Mouse (Mus musculus) kidney, embryonic 14.5 days (tissue): Measurements from ENCODE around the gene Hsf4. TPM values are rescaled to one million over a fixed set of nuclear protein-coding genes. Genes with fewer than 3 reads are reported as not detected.

Experiments used
- ATAC-seq: fragments of 200-750 bp; cut with Nextera tagmentation; 2 replicates; pipeline ENCODE4 v1.8.0; 2017; ENCODE audit warnings: moderate number of reproducible peaks, mild to moderate bottlenecking, moderate TSS enrichment, moderate library complexity; ENCODE audit not compliant: low FRiP score, low TSS enrichment
- H3K27ac ChIP-seq: fragments of 300-500 bp; sonication (generic); 2 replicates; pipeline ENCODE4 v1.5.1; 2014; ENCODE audit warnings: low read depth, mild to moderate bottlenecking, low read length, moderate library complexity, mixed read lengths
- H3K27me3 ChIP-seq: fragments of 300-500 bp; sonication (generic); 2 replicates; pipeline ENCODE4 v1.6.1; 2014; ENCODE audit warnings: mild to moderate bottlenecking, low read length; ENCODE audit not compliant: control insufficient read depth, insufficient read depth
- H3K36me3 ChIP-seq: fragments of 300-500 bp; sonication (generic); 2 replicates; pipeline ENCODE4 v1.6.1; 2014; ENCODE audit warnings: low read length, mixed read lengths; ENCODE audit not compliant: control insufficient read depth, insufficient read depth
- H3K4me1 ChIP-seq: fragments of 300-500 bp; sonication (generic); 2 replicates; pipeline ENCODE4 v1.6.1; 2014; ENCODE audit warnings: low read length, mixed read lengths; ENCODE audit not compliant: control insufficient read depth, insufficient read depth
- H3K4me2 ChIP-seq: fragments of 300-500 bp; sonication (generic); replicated peaks from 2 replicates; pipeline ENCODE4 v1.6.1; 2014; ENCODE audit warnings: low read depth, mild to moderate bottlenecking, low read length
- H3K4me3 ChIP-seq: fragments of 300-500 bp; sonication (generic); 2 replicates; pipeline ENCODE4 v1.5.1; 2014; ENCODE audit warnings: mild to moderate bottlenecking, low read length
- H3K9ac ChIP-seq: fragments of 300-500 bp; sonication (generic); 2 replicates; pipeline ENCODE4 v1.6.1; 2014; ENCODE audit warnings: low read depth, mild to moderate bottlenecking, low read length, moderate library complexity
- H3K9me3 ChIP-seq: fragments of 300-500 bp; sonication (generic); 2 replicates; pipeline ENCODE4 v1.6.1; 2016; ENCODE audit warnings: low read length; ENCODE audit not compliant: control insufficient read depth
- WGBS: fragments of 180-500 bp; shearing (Covaris S2); extraction: QIAGEN DNeasy Blood & Tissue Kit; methylation state at CpG from one replicate; pipeline ENCODE4 v1.1.7; 2014; 5-methylcytosine and 5-hydroxymethylcytosine counted together
- polyA plus RNA-seq: library from polyadenylated mRNA; unstranded; fragments of >200 nt; fragmentation: Nextera tagmentation; extraction: Ambion mirVana; gene quantifications from 2 replicates; pipeline ENCODE4 v1.2.1, GENCODE M21; 2014

Hsf4 gene
- polyA plus RNA-seq, 1 experiment from 2014 or later: not detected

- 9% methylated on average over 10 of the region's 10 CpGs for WGBS
- peaks cover 67% of the 10 kb centered on the region for H3K27me3 ChIP-seq
- no peak overlapping the region for H3K27ac ChIP-seq
- peak overlapping the region; percentile 61 for H3K4me3 ChIP-seq
- H3K36me3 ChIP-seq: no peaks in the 10 kb centered on the region
- ATAC-seq: no peak
- H3K9me3 ChIP-seq: peaks cover 4% of the 10 kb centered on the region; the same call in 1 of the 2 replicates
- peaks cover 23% of the 10 kb centered on the region for H3K4me1 ChIP-seq
- peak overlapping the region; percentile 48; the same call in 1 of the 2 replicates for H3K9ac ChIP-seq
- H3K4me2 ChIP-seq: peak overlapping the region; percentile 53
These were observed 4.5 kb upstream of the Hsf4 start for GRCm38 (mm10) chr8:105265128-105265527.

GRCm38 (mm10) chr8:105266775-105267174, 2.8 kb upstream of the Hsf4 start:
- Histone ChIP-seq H3K4me1 (peaks cover 23% of the 10 kb centered on the region), H3K36me3 (no peaks in the 10 kb centered on the region), H3K4me2 (no peak overlapping the region), H3K9ac (no peak overlapping the region), H3K27me3 (peaks cover 70% of the 10 kb centered on the region), H3K9me3 (peaks cover 4% of the 10 kb centered on the region; the same call in 1 of the 2 replicates), H3K27ac (no peak overlapping the region), H3K4me3 (no peak overlapping the region)
- WGBS: 13% methylated on average over 13 of the region's 13 CpGs
- no peak for ATAC-seq

- no peak overlapping the region for H3K27ac ChIP-seq
- peak overlapping the region; percentile 92 for H3K4me2 ChIP-seq
- H3K4me1 ChIP-seq: peaks cover 23% of the 10 kb centered on the region
- H3K36me3 ChIP-seq: no peaks in the 10 kb centered on the region
- H3K9ac ChIP-seq: peak overlapping the region; percentile 28; the same call in 1 of the 2 replicates
- WGBS: 1% methylated on average over 65 of the region's 65 CpGs
- H3K4me3 ChIP-seq: peak overlapping the region; percentile 46
- peak; percentile 39 for ATAC-seq
- peaks cover 79% of the 10 kb centered on the region for H3K27me3 ChIP-seq
- H3K9me3 ChIP-seq: peaks cover 4% of the 10 kb centered on the region; the same call in 1 of the 2 replicates
These were observed 1.1 kb upstream of the Hsf4 start for GRCm38 (mm10) chr8:105268342-105269074.

GRCm38 (mm10) chr8:105269075-105269458, 534 bp upstream of the Hsf4 start:
- no peak for ATAC-seq
- H3K4me1 ChIP-seq: peaks cover 23% of the 10 kb centered on the region
- no peaks in the 10 kb centered on the region for H3K36me3 ChIP-seq
- peaks cover 83% of the 10 kb centered on the region for H3K27me3 ChIP-seq
- peak overlapping the region; percentile 28; the same call in 1 of the 2 replicates for H3K9ac ChIP-seq
- peak overlapping the region; percentile 46 for H3K4me3 ChIP-seq
- WGBS: under 1% methylated on average over 10 of the region's 10 CpGs
- H3K4me2 ChIP-seq: peak overlapping the region; percentile 92
- peaks cover 4% of the 10 kb centered on the region; the same call in 1 of the 2 replicates for H3K9me3 ChIP-seq
- no peak overlapping the region for H3K27ac ChIP-seq

- peak overlapping the region; percentile 45; the same call in 1 of the 2 replicates for H3K9ac ChIP-seq
- WGBS: 3% methylated on average over 39 of the region's 39 CpGs
- no peak overlapping the region for H3K27ac ChIP-seq
These were observed 707 bp downstream of the Hsf4 start for GRCm38 (mm10) chr8:105270101-105270915.

GRCm38 (mm10) chr8:105270916-105271186, 1.2 kb downstream of the Hsf4 start:
- Histone ChIP-seq H3K4me1 (peaks cover 24% of the 10 kb centered on the region), H3K27ac (no peak overlapping the region), H3K4me3 (no peak overlapping the region), H3K36me3 (no peaks in the 10 kb centered on the region), H3K4me2 (no peak overlapping the region), H3K9me3 (peaks cover 4% of the 10 kb centered on the region; the same call in 1 of the 2 replicates), H3K27me3 (peaks cover 98% of the 10 kb centered on the region), H3K9ac (no peak overlapping the region)
- ATAC-seq: no peak
- 3% methylated on average over 11 of the region's 11 CpGs for WGBS

More at GRCm38 (mm10) chr8:105270101-105270915, 707 bp downstream of the Hsf4 start:
- no peak for ATAC-seq
- Histone ChIP-seq H3K4me2 (peak overlapping the region; percentile 92), H3K4me1 (peaks cover 20% of the 10 kb centered on the region), H3K9me3 (peaks cover 4% of the 10 kb centered on the region; the same call in 1 of the 2 replicates), H3K4me3 (peak overlapping the region; percentile 46), H3K27me3 (peaks cover 95% of the 10 kb centered on the region), H3K36me3 (no peaks in the 10 kb centered on the region)

GRCm38 (mm10) chr8:105275387-105275786, 5.8 kb downstream of the Hsf4 start:
- Histone ChIP-seq H3K9ac (no peak overlapping the region), H3K9me3 (no peaks in the 10 kb centered on the region), H3K36me3 (no peaks in the 10 kb centered on the region), H3K4me3 (no peak overlapping the region), H3K27ac (no peak overlapping the region), H3K27me3 (peaks cover 95% of the 10 kb centered on the region), H3K4me2 (peak overlapping the region; percentile 53; the same call in 1 of the 2 replicates), H3K4me1 (peaks cover 17% of the 10 kb centered on the region; the same call in 1 of the 2 replicates)
- no peak for ATAC-seq
- 11% methylated on average over 11 of the region's 11 CpGs for WGBS

- ATAC-seq: no peak
- 7% methylated on average over 10 of the region's 10 CpGs for whole genome bisulfite sequencing
- Histone ChIP-seq H3K4me1 (peaks cover 17% of the 10 kb centered on the region; the same call in 1 of the 2 replicates), H3K9me3 (no peaks in the 10 kb centered on the region), H3K27ac (no peak within 1 kb of the TSS), H3K4me3 (peak within 1 kb of the TSS; percentile 34), H3K36me3 (no peaks in the 10 kb centered on the region), H3K4me2 (peak within 1 kb of the TSS; percentile 53), H3K9ac (0 out of 2 replicates have a peak within 1 kb of the TSS, but pooled peaks have one; percentile 29), H3K27me3 (peaks cover 90% of the 10 kb centered on the region)
These were observed 6.2 kb downstream of the Hsf4 start, which contains the start of gene Nol3 for GRCm38 (mm10) chr8:105275840-105276239. Nol3 (plus strand) TSS chr8:105276140.
